In genomic region chr1:176999011-176999410, GRCm38 (mm10) we compare ENCODE assay signal across 9 mouse cellular contexts.
A peak's percentile ranks its signal among the peaks of the same experiment; 100 is the strongest.
DNase-seq lines count a peak whose midpoint lies in the region; ATAC-seq and TF ChIP-seq lines count a peak whose summit lies in the region.
"Had no signal": no experiment of that assay in that cellular context is flagged by ENCODE, and none has a peak within 500 bp of the region (broad histone marks: within the 10 kb centered on the region; RNA-seq: fewer than 3 reads in every experiment).

No protein-coding gene starts in this region.

- no peaks in the 10 kb centered on the region for H3K27me3 ChIP-seq in heart, adult 2 months (ENCODE audit: control insufficient read depth, insufficient read depth, low read length)
- no peaks in the 10 kb centered on the region for H3K27me3 ChIP-seq in hindbrain, embryonic 16.5 days (replicated peaks; ENCODE audit: control insufficient read depth, insufficient read depth, low read length)
- H3K27me3 ChIP-seq in midbrain, postnatal 0 days (ENCODE audit: insufficient read depth, low read length): no peaks in the 10 kb centered on the region

- no peak for TF ChIP-seq POLR2A in heart, adult 2 months (IDR thresholded peaks at IDR 0.05; ENCODE audit: insufficient read depth, low read depth, low read length)

- no peaks in the 10 kb centered on the region for H3K79me2 ChIP-seq in heart, adult 2 months (replicated peaks; ENCODE audit: control insufficient read depth, insufficient read depth, low read length)

- no peak overlapping the region for H3K4me3 ChIP-seq in heart, adult 2 months
- no peak overlapping the region for H3K4me3 ChIP-seq in hindbrain, embryonic 16.5 days (ENCODE audit: low read length)
- no peak overlapping the region for H3K4me3 ChIP-seq in midbrain, postnatal 0 days (ENCODE audit: low read depth, low read length)
- H3K4me3 ChIP-seq: erythroblast, embryonic 14.5 days had no signal

- peak; percentile 26; the same call in 1 of the 2 replicates for ATAC-seq in common myeloid progenitor, adult 5-6 weeks (replicated peaks; ENCODE audit: low read depth, poor library complexity, severe bottlenecking)
- peak; percentile 57 for ATAC-seq in hindbrain, embryonic 16.5 days
- peak; percentile 45; the same call in 1 of the 2 replicates for ATAC-seq in midbrain, postnatal 0 days (ENCODE audit: low FRiP score)

- H3K27ac ChIP-seq in heart, adult 2 months: no peak overlapping the region
- peak overlapping the region; percentile 50 for H3K27ac ChIP-seq in hindbrain, embryonic 16.5 days (ENCODE audit: low read depth, low read length)
- H3K27ac ChIP-seq in midbrain, postnatal 0 days (ENCODE audit: low read depth, low read length): no peak overlapping the region

- intact Hi-C loops in heart, adult 2 months (cut with DNase I): no loop called here

- TF ChIP-seq EP300 in heart, adult 2 months (IDR thresholded peaks at IDR 0.05; ENCODE audit: insufficient read depth, low read depth, low read length): no peak

- H3K9me3 ChIP-seq in hindbrain, embryonic 16.5 days (ENCODE audit: control insufficient read depth, low read length): no peaks in the 10 kb centered on the region
- H3K9me3 ChIP-seq in midbrain, postnatal 0 days (ENCODE audit: low read length): no peaks in the 10 kb centered on the region

- H3K4me1 ChIP-seq in heart, adult 2 months (ENCODE audit: control insufficient read depth, insufficient read depth, low read length): peaks cover 1% of the 10 kb centered on the region; the same call in 1 of the 2 replicates
- H3K4me1 ChIP-seq in hindbrain, embryonic 16.5 days (ENCODE audit: control insufficient read depth, insufficient read depth, low read depth, low read length): peaks cover 52% of the 10 kb centered on the region
- H3K4me1 ChIP-seq in midbrain, postnatal 0 days (ENCODE audit: insufficient read depth, low read length): peaks cover 19% of the 10 kb centered on the region

- no peak overlapping the region for H3K9ac ChIP-seq in heart, adult 2 months (ENCODE audit: low read depth, low read length)
- H3K9ac ChIP-seq in hindbrain, embryonic 16.5 days (ENCODE audit: low read depth, low read length): no peak overlapping the region
- H3K9ac ChIP-seq in midbrain, postnatal 0 days (replicated peaks; ENCODE audit: low read length, poor library complexity, severe bottlenecking): no peak overlapping the region

- 82% methylated on average over 6 of the region's 6 CpGs for WGBS in heart, adult 2 months
- WGBS in hindbrain, embryonic 16.5 days: 11% methylated on average over 6 of the region's 6 CpGs
- WGBS in midbrain, postnatal 0 days: 16% methylated on average over 6 of the region's 6 CpGs

- no peaks in the 10 kb centered on the region for H3K36me3 ChIP-seq in heart, adult 2 months (ENCODE audit: control insufficient read depth, insufficient read depth, low read length)
- no peaks in the 10 kb centered on the region for H3K36me3 ChIP-seq in hindbrain, embryonic 16.5 days (ENCODE audit: control insufficient read depth, insufficient read depth, low read length)
- H3K36me3 ChIP-seq in midbrain, postnatal 0 days (ENCODE audit: insufficient read depth, low read length): no peaks in the 10 kb centered on the region

- no peak for DNase-seq in heart, adult 2 months
- DNase-seq in heart, adult 11 months: no peak
- peak; percentile 84 for DNase-seq in midbrain, postnatal 0 days (ENCODE audit: low spot score)
- DNase-seq in thymus, postnatal 25 days: no peak
- no peak for DNase-seq in MN1 (ENCODE audit: low spot score)
- DNase-seq in urinary bladder, postnatal 4 days (ENCODE audit: low spot score in 2 of 2): no peak

- H3K4me2 ChIP-seq in hindbrain, embryonic 16.5 days (ENCODE audit: low read length): no peak overlapping the region
- no peak overlapping the region for H3K4me2 ChIP-seq in midbrain, postnatal 0 days (ENCODE audit: low read depth, low read length, poor library complexity, severe bottlenecking)

- peak; percentile 15; the same call in 1 of the 2 replicates for TF ChIP-seq CTCF in heart, adult 2 months (IDR thresholded peaks at IDR 0.05)
- peak; percentile 64 for TF ChIP-seq CTCF in midbrain, postnatal 0 days (IDR thresholded peaks at IDR 0.05)
